Mouse (Mus musculus): ENCODE data around the gene Gm26602. TPM values are rescaled to one million over a fixed set of nuclear protein-coding genes. Genes with fewer than 3 reads are reported as not detected.

Gm26602 gene
- polyA plus RNA-seq, 1 experiment from 2014 or later, result 8.9 TPM

DNA sequence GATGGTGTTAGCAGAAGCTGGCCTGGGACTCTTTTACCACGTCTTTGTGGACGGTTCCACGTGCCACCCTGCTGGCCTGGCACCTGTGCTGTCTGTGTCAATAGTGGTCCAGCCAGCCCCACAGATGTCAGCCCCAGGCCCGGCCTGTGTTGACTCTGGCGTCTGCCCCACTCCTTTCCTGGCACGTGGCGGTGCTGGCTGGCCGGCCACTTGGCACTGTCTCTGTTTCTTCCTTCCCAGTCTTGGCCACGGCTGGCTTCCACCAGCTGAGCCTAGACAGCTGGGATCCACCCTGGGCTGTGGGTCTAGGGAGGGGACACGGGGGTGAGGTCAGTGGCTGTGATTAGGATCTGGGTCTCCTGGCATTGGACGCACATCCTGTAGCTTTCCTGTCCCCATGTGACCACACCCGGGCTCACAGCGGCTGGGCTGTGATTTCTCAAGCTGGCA, 23.6 kb downstream of the Gm26602 start:
- Histone ChIP-seq H3K27ac (replicated peaks) (peak overlapping the region; percentile 69), H3K4me2 (replicated peaks; ENCODE audit: low read depth) (no peak overlapping the region; the same call in 1 of the 2 replicates), H3K4me3 (ENCODE audit: low read depth, low read length) (no peak overlapping the region), H3K27me3 (ENCODE audit: control insufficient read depth, insufficient read depth, low read length) (no peaks in the 10 kb centered on the region), H3K9ac (ENCODE audit: low read length) (no peak overlapping the region), H3K4me1 (replicated peaks; ENCODE audit: control insufficient read depth, insufficient read depth) (peaks cover 23% of the 10 kb centered on the region), H3K36me3 (ENCODE audit: control insufficient read depth, insufficient read depth, low read length) (peaks cover 2% of the 10 kb centered on the region; the same call in 1 of the 2 replicates), H3K9me3 (ENCODE audit: control insufficient read depth, low read length) (no peaks in the 10 kb centered on the region)
- WGBS, result 20% methylated on average over 13 of the region's 13 CpGs
- TF ChIP-seq EP300 (optimal IDR thresholded peaks at IDR 0.05) (no peak), CTCF (IDR thresholded peaks at IDR 0.05; ENCODE audit: low read depth) (no peak)
- ATAC-seq (ENCODE audit: low FRiP score, low TSS enrichment) (peak; percentile 46), DNase-seq (ENCODE audit: low spot score) (peak; percentile 78)

DNA sequence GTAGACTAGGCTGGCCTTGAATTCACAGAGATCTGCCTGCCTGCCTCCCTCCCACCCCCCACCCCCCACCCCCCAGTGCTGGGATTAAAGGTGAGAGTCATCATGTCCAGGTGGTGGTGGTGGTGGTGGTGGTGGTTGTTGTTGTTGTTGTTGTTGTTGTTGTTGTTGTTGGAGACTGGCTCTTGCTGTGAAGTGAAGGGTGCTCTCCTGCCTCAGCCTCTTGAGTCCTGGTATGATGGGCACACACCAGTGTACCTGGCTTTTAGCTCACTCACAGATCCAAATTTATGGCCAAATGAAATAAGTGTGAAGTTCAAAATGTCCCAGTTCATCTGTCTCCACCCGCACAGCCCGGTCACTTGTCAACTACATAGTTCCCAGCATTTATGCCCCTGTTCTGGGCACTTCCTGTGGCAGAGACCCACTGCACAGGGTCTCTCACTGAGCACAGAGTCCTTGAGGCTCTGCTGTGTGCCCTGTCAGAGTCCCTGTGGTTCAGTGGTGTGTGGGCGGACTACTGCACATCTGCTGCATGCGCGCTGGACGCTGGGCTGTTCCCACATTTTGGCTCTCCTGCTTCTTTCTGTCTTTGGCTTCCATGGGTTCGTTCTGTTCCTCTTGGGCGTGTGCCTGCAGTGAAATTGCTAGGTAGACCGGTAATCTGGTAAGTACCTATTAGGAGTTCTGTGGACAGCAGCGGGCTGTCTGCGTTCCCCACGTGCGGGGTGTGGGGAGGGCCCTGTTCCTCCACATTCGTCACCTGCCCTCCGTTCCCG, 24.3 kb downstream of the Gm26602 start:
- no peaks in the 10 kb centered on the region for H3K9me3 ChIP-seq (ENCODE audit: control insufficient read depth, low read length)
- WGBS, result 81% methylated on average over 16 of the region's 16 CpGs
- H3K27me3 ChIP-seq (ENCODE audit: control insufficient read depth, insufficient read depth, low read length), result no peaks in the 10 kb centered on the region
- no peak overlapping the region for H3K4me2 ChIP-seq (replicated peaks; ENCODE audit: low read depth)
- H3K4me3 ChIP-seq (ENCODE audit: low read depth, low read length), result no peak overlapping the region
- H3K27ac ChIP-seq (replicated peaks), result peak overlapping the region; percentile 69
- TF ChIP-seq CTCF (IDR thresholded peaks at IDR 0.05; ENCODE audit: low read depth) (no peak), EP300 (optimal IDR thresholded peaks at IDR 0.05) (no peak)
- ATAC-seq (ENCODE audit: low FRiP score, low TSS enrichment) (no peak), DNase-seq (ENCODE audit: low spot score) (no peak)
- H3K4me1 ChIP-seq (replicated peaks; ENCODE audit: control insufficient read depth, insufficient read depth), result peaks cover 23% of the 10 kb centered on the region
- peaks cover 2% of the 10 kb centered on the region; the same call in 1 of the 2 replicates for H3K36me3 ChIP-seq (ENCODE audit: control insufficient read depth, insufficient read depth, low read length)
- H3K9ac ChIP-seq (ENCODE audit: low read length), result no peak overlapping the region

DNA sequence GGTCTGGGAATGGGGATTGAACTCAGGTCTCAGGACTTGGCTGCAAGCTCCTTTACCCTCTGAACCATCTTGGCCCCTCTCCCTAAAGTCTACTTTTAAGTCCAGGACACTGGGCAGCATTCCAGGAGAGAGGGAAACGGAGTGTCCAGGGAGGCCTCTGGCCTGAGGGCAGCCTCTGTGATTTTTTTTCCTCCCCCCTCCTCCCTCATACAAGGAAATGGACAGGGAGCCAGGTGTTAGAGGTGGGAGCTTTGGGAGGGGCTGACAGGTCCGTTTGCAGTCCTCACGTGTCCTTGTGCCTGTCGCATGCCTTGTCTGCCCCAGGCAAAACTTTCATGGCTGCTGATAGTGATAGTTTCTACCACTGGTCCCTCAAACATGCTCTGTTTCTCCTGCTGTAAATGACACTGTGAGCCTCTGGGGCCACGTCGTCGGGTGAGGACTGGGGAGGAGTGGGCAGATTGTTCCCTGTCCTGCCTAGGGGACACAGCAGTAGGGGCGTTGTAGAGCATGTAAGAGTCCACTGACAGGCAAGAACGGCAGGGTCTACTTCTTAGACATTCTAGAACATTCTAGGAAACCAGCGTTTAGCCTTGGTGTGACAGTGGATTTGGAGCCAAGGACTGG, 25.7 kb downstream of the Gm26602 start:
- H3K27ac ChIP-seq (replicated peaks), result peak overlapping the region; percentile 79
- peak overlapping the region; percentile 29; the same call in 1 of the 2 replicates for H3K4me2 ChIP-seq (replicated peaks; ENCODE audit: low read depth)
- H3K9ac ChIP-seq (ENCODE audit: low read length), result 0 out of 2 replicates have a peak overlapping the region, but pooled peaks have one; percentile 27
- peaks cover 2% of the 10 kb centered on the region; the same call in 1 of the 2 replicates for H3K36me3 ChIP-seq (ENCODE audit: control insufficient read depth, insufficient read depth, low read length)
- 0 out of 2 replicates have a peak, but pooled peaks have one; percentile 2 for ATAC-seq (ENCODE audit: low FRiP score, low TSS enrichment)
- H3K27me3 ChIP-seq (ENCODE audit: control insufficient read depth, insufficient read depth, low read length), result no peaks in the 10 kb centered on the region
- H3K4me3 ChIP-seq (ENCODE audit: low read depth, low read length), result peak overlapping the region; percentile 8; the same call in 1 of the 2 replicates
- peaks cover 23% of the 10 kb centered on the region for H3K4me1 ChIP-seq (replicated peaks; ENCODE audit: control insufficient read depth, insufficient read depth)
- TF ChIP-seq CTCF (IDR thresholded peaks at IDR 0.05; ENCODE audit: low read depth), result no peak
- no peak for TF ChIP-seq EP300 (optimal IDR thresholded peaks at IDR 0.05)
- H3K9me3 ChIP-seq (ENCODE audit: control insufficient read depth, low read length), result no peaks in the 10 kb centered on the region
- peak; percentile 49 for DNase-seq (ENCODE audit: low spot score)
- WGBS, result 37% methylated on average over 10 of the region's 10 CpGs

DNA sequence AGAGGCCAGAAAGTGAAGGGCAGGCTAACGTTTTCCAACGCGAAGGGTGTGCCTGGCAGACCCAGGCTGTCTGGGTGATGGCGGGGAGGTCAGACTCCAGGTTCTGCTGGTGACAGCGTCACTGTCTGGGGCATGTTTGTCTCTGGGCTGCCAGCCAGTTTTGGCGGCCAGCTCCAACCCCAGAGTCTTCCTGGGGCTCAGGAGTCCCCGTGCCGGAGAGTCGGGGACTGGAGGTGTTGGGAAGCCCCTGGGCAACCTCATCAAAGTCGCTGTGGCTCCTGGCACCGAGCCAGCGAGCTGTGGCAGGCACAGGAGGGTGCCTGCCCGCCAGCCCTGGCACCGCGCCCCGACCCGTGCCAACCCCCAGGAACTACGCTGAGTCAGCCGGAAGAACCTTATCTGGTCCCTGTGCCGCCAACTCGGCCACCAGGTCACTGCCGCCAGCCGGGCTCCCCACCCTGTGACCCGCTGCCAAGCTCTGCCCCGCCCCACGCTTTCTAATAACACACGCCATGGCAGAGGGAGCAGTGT, 26.3 kb downstream of the Gm26602 start:
- 34% methylated on average over 23 of the region's 27 CpGs for WGBS
- DNase-seq (ENCODE audit: low spot score), result peak; percentile 92
- Histone ChIP-seq H3K27me3 (ENCODE audit: control insufficient read depth, insufficient read depth, low read length) (no peaks in the 10 kb centered on the region), H3K9me3 (ENCODE audit: control insufficient read depth, low read length) (no peaks in the 10 kb centered on the region), H3K4me3 (ENCODE audit: low read depth, low read length) (peak overlapping the region; percentile 8; the same call in 1 of the 2 replicates), H3K4me2 (replicated peaks; ENCODE audit: low read depth) (peak overlapping the region; percentile 29), H3K9ac (ENCODE audit: low read length) (peak overlapping the region; percentile 27; the same call in 1 of the 2 replicates), H3K27ac (replicated peaks) (peak overlapping the region; percentile 79), H3K36me3 (ENCODE audit: control insufficient read depth, insufficient read depth, low read length) (no peaks in the 10 kb centered on the region; the same call in 1 of the 2 replicates), H3K4me1 (replicated peaks; ENCODE audit: control insufficient read depth, insufficient read depth) (peaks cover 23% of the 10 kb centered on the region)
- TF ChIP-seq CTCF (IDR thresholded peaks at IDR 0.05; ENCODE audit: low read depth) (no peak), EP300 (optimal IDR thresholded peaks at IDR 0.05) (no peak)
- peak; percentile 79 for ATAC-seq (ENCODE audit: low FRiP score, low TSS enrichment)

DNA sequence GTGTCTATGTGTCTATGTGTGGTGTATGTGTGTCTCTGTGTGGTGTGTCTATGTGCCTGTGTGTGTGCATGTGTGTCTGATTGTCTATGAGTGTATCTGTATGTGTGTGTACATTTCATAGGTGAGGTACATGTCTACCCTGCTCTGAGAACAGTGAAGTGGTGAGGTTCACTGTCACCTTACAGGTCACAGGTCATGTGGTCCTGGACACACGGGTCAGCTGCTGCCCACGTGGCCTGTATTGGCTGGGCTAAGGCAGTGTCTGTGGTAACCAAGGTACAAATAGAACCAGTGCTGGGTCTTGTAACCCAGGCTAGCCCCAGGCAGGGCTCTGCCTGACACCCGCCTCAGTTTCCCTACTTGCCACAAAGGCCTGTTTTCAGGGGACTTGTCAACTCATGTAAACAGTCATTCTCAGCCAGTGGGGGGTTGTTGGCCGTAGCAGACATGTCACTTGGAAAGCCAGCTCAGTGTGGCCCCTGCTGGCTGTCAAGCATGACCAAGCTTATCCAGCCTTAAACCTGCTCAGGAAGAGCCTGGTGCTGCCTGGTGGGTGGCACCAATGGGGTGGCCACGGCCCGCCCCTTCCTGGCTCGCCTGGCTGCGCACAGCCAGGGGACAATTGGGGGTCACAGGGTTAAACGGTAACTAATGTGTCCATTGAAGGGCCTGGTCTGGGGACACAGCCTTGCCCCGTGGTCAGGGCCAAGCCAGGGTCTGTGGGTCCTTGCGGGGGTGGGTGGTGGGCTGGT, 27.3 kb downstream of the Gm26602 start:
- Histone ChIP-seq H3K4me1 (replicated peaks; ENCODE audit: control insufficient read depth, insufficient read depth) (peaks cover 19% of the 10 kb centered on the region), H3K4me2 (replicated peaks; ENCODE audit: low read depth) (no peak overlapping the region), H3K9me3 (ENCODE audit: control insufficient read depth, low read length) (no peaks in the 10 kb centered on the region), H3K4me3 (ENCODE audit: low read depth, low read length) (no peak overlapping the region), H3K9ac (ENCODE audit: low read length) (no peak overlapping the region), H3K27ac (replicated peaks) (peak overlapping the region; percentile 18; the same call in 1 of the 2 replicates), H3K36me3 (ENCODE audit: control insufficient read depth, insufficient read depth, low read length) (no peaks in the 10 kb centered on the region), H3K27me3 (ENCODE audit: control insufficient read depth, insufficient read depth, low read length) (no peaks in the 10 kb centered on the region)
- no peak for ATAC-seq (ENCODE audit: low FRiP score, low TSS enrichment)
- DNase-seq (ENCODE audit: low spot score), result no peak
- no peak for TF ChIP-seq CTCF (IDR thresholded peaks at IDR 0.05; ENCODE audit: low read depth)
- TF ChIP-seq EP300 (optimal IDR thresholded peaks at IDR 0.05), result no peak
- 77% methylated on average over 11 of the region's 11 CpGs for WGBS
